Mouse (Mus musculus) cortical plate, adult 2 months (tissue): ENCODE results near the gene Zfp275. TPM values are rescaled to one million over a fixed set of nuclear protein-coding genes. Genes with fewer than 3 reads are reported as not detected.
"Not testable (repeated sequence)": the region's sequence is repeated elsewhere in the genome, so short reads cannot be mapped to it uniquely, and the experiment has no call there.

ENCODE experiments used
- H3K27ac ChIP-seq: fragments of 200-500 bp; 2 replicates; pipeline ENCODE4 v1.5.1; 2012; ENCODE audit warnings: low read length, control low read depth, inconsistent platforms; ENCODE audit not compliant: insufficient read depth
- H3K4me1 ChIP-seq: fragments of 200-500 bp; 2 replicates; pipeline ENCODE4 v1.6.1; 2011; ENCODE audit warnings: low read length; ENCODE audit not compliant: control insufficient read depth, insufficient read depth
- H3K4me3 ChIP-seq: fragments of 200-500 bp; 2 replicates; pipeline ENCODE4 v1.5.1; 2011; ENCODE audit warnings: mild to moderate bottlenecking, low read length, control low read depth; ENCODE audit not compliant: insufficient read depth
- CTCF ChIP-seq: fragments of 200-500 bp; IDR thresholded peaks from 2 replicates; pipeline ENCODE4 v1.5.1; 2011; ENCODE audit warnings: mild to moderate bottlenecking, control low read depth, low read length; ENCODE audit not compliant: insufficient read depth; ENCODE audit errors: extremely low read depth
- POLR2A ChIP-seq: fragments of 200-500 bp; IDR thresholded peaks from 2 replicates; pipeline ENCODE4 v1.6.1; 2011; ENCODE audit warnings: mild to moderate bottlenecking, low read length, control low read depth; ENCODE audit not compliant: insufficient read depth; ENCODE audit errors: extremely low read depth
- polyA plus RNA-seq: library from polyadenylated mRNA; depleted of rRNA; stranded (reverse); fragments of >200 nt; gene quantifications from 2 replicates; pipeline ENCODE4 v1.2.3, GENCODE M21; 2012

Zfp275 gene
- polyA plus RNA-seq, 1 experiment, result 17.5 TPM

DNA sequence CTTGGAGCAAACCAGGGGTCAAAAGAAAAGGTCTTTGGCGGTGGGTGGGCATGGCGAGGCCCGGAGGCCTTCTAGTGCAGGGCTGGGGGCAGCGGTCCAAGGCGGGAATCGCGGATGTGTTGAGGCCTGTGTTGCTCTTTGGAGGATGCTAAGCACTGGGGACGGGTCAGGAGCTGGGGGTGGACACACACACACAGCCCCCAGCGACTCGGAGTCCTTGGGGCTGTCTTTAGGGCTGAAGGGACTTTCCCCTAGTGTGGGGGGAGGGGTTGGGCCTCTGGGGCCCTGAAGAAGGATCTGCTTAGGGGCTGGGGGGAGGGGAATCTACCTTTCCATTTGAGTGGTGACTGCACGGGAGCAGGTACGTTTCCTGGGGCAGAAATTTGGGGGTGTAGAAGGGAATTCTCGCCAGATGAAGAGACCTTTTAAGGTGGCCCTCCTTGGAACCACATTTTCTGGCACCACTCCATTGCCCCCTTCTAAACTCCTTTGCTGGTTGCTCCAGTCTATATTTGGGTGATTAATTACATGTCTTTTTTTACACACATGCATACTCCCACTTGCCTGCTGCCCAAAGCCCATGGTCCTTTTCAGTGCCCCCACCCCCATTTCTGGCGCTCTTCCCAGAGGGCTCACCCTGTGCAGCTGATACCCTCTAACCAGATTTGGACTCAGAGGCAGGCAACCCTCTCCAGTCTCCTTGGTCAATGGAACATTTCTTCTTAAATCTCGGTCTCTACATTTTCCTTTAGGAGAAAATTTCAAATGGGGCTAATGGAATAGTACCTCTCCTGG lies 717 bp downstream of the Zfp275 start:
- Histone ChIP-seq H3K27ac (0 out of 2 replicates have a peak overlapping the region, but pooled peaks have one; percentile 54), H3K4me3 (peak overlapping the region; percentile 83), H3K4me1 (peaks cover 2% of the 10 kb centered on the region; the same call in 1 of the 2 replicates)
- TF ChIP-seq POLR2A, result no peak
- TF ChIP-seq CTCF, result no peak

DNA sequence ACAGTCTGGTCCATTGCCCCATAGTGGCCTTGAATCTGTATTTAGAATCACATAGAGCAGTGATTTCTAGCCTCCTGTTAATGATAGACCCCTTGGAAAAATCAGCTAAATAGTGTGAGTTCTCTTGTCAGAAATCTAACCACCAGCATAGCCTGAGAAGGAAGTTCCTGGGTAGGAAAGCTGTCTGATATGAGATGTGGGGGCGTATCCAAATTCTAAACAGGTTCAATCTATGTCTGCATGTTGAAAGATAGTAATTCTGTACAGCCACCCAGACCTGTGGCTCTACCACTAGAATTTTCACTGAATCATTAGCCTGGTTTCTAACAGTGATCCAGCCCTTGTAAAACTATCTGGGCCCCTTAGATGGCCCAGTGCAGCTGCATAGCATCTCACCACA lies 1.4 kb downstream of the Zfp275 start:
- TF ChIP-seq CTCF (no peak), POLR2A (no peak)
- Histone ChIP-seq H3K4me1 (peaks cover 2% of the 10 kb centered on the region; the same call in 1 of the 2 replicates), H3K27ac (no peak overlapping the region), H3K4me3 (peak overlapping the region; percentile 83; the same call in 1 of the 2 replicates)

DNA sequence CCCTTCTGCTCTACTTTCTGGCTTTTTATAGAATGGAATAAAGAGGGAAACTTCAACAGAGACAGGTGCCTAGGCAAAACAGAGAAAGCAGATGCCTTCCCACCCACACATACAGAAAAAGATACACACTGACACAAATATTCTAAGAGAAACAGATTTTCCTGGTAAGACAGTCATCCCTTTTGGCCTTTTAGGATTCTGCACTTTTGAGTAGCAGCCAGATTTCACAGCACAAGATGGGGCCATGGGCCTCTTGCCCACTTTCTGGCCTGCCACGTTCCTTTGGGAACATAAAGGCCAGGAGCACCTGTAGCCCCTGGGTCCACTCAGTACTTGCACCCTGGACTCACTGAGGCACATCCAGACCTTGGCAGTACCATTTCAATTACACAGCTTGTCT lies 1.9 kb downstream of the Zfp275 start:
- no peak for TF ChIP-seq POLR2A
- TF ChIP-seq CTCF, result no peak
- Histone ChIP-seq H3K4me1 (peaks cover 2% of the 10 kb centered on the region; the same call in 1 of the 2 replicates), H3K27ac (no peak overlapping the region), H3K4me3 (no peak overlapping the region)

DNA sequence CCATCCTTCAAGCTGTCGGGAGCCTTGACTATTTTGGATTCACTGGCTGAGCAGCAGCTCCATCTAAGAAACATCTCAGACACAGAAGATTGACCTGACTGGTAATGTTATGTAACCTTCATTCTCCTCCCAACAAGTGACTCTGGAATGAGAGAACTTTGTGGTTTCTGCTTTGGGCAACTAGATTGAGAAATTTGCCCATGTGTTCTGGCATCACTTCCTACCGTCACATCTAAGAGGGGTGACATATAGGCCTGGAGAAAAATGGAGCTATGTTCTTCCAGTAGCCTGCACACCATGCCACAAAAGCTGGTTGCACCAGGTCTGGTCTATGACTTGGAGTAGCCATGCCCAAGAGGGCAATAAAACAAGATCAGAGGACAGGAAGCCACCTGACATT lies 13.7 kb downstream of the Zfp275 start:
- no peak for TF ChIP-seq CTCF
- TF ChIP-seq POLR2A, result no peak
- Histone ChIP-seq H3K4me1 (peaks cover 1% of the 10 kb centered on the region; the same call in 1 of the 2 replicates), H3K4me3 (no peak overlapping the region), H3K27ac (no peak overlapping the region)

DNA sequence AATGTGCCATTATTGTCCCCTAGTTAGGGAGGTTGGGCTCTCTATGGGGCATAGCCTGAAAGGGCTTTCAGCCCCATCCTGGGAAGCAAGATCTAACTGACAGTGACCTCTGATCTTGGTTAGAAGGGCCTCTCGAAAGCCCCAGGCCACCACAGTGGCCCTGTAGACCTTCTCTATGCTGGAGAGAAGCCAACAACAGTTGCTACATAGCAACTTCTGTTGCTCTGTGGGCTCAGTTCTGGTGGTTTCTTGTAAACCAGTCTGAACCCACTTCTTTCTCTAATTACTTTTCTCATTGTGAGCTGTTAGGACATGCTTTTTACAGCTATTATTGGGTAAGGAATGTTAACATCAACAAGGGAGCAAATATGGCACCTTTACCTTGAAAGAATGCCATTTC lies 14.3 kb downstream of the Zfp275 start:
- Histone ChIP-seq H3K27ac (no peak overlapping the region), H3K4me3 (no peak overlapping the region), H3K4me1 (peaks cover 1% of the 10 kb centered on the region; the same call in 1 of the 2 replicates)
- TF ChIP-seq CTCF (no peak), POLR2A (no peak)

DNA sequence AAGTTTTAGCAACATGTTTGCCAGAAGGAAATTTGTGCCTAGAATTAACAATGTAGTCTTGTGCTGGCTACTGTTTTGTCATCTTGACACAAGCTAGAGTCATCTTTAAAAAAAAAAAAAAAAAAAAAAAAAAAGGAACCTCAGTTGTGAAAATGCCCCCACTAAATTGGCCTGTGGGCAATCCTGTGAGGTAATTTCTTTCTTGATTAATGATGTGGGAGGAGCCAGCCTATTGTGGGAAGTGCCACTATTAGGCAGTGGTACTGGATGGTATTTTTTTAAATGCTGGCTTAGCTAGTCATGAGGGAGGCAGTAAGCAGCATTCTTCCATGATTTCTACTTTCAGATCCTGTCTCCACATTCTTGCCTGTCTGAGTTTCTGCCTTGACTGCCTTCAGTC lies 20.9 kb downstream of the Zfp275 start:
- no peak for TF ChIP-seq POLR2A
- TF ChIP-seq CTCF, result no peak
- H3K27ac ChIP-seq, result no peak overlapping the region
- H3K4me3 ChIP-seq, result no peak overlapping the region
- H3K4me1 ChIP-seq, result no peaks in the 10 kb centered on the region

DNA sequence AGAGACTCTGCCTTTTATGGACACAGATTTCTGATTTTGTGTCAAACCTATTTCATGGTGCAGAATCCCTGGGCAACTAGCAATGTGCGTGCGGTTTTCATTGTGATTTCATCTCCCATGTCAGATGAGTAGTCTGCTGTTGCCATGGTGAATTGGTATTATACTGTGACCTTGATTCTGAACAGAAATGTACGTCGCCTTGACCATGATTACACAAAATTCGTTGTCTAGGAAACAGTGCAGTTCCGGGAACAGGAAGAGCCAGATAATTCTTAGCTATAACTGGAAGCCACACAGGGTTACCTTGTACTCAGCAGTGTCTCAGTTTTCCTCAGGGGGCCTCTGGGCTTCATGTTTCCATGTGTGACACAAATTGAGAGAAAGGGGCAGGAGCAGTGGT lies 42.0 kb downstream of the Zfp275 start:
- no peak overlapping the region for H3K27ac ChIP-seq
- peaks cover 2% of the 10 kb centered on the region; the same call in 1 of the 2 replicates for H3K4me1 ChIP-seq
- no peak overlapping the region for H3K4me3 ChIP-seq
- TF ChIP-seq CTCF (no peak), POLR2A (no peak)

DNA sequence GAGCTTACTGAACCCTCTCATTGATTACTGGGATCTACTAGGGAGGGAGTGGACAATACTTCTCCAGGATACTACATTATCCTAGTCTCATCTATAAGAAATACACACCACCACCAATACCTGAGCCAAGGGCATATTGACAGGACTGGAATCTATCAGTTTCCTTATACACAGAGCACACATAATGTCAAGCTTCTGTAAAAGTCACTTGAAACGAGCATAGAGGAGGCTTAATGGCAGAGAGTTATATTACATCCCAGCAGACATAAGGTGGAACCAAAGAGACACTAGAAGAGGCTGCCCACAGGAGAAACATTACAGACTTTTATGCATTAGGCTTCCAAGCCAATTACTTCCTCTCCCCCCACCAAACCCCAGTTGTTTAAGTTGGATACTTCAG lies 42.5 kb downstream of the Zfp275 start:
- TF ChIP-seq CTCF (no peak), POLR2A (no peak)
- Histone ChIP-seq H3K4me3 (no peak overlapping the region), H3K27ac (no peak overlapping the region), H3K4me1 (peaks cover 2% of the 10 kb centered on the region; the same call in 1 of the 2 replicates)

DNA sequence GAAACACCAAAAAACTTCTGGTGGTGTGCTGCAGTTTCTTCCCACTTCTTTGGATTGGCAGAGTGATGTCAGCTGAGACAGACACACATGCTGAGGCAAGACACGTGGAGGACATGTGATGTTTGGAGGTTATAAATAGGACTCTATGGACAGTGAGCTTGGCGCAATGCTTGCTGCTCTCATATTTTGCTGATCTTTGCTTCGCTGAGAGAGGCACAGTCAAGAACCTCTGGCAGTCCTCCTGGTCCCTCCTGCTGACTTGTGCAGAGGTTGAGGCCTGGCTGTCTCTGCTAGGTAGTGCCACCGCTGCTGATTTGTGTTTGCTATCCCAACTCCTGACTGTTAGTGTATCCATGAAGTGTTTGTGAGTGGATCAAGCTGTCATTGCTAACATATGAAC lies 49.1 kb downstream of the Zfp275 start:
- Histone ChIP-seq H3K27ac (no peak overlapping the region), H3K4me3 (no peak overlapping the region), H3K4me1 (no peaks in the 10 kb centered on the region)
- no peak for TF ChIP-seq CTCF
- TF ChIP-seq POLR2A, result no peak

DNA sequence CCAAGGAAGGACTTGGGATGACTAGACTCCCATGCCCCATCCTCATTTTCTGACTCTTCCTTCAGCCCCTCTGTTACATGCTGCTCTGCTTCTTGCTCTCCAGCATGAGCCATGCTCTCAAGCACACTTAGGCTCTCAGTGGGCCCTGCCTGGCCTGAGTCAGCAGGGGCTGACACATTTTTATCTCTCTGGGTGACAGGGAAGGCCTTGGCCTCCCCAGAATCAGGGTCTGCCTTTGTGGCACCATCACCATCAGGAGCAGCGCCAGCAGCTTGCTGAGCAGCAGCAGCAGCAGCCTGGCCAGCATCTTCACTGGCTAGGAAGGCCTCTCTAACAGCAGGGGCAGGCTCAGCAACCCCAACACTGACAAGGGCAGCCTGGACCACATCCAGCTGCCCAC lies 54.0 kb downstream of the Zfp275 start:
- H3K27ac ChIP-seq, result no peak overlapping the region
- TF ChIP-seq POLR2A (no peak), CTCF (no peak)
- H3K4me3 ChIP-seq, result no peak overlapping the region
- H3K4me1 ChIP-seq, result no peaks in the 10 kb centered on the region

DNA sequence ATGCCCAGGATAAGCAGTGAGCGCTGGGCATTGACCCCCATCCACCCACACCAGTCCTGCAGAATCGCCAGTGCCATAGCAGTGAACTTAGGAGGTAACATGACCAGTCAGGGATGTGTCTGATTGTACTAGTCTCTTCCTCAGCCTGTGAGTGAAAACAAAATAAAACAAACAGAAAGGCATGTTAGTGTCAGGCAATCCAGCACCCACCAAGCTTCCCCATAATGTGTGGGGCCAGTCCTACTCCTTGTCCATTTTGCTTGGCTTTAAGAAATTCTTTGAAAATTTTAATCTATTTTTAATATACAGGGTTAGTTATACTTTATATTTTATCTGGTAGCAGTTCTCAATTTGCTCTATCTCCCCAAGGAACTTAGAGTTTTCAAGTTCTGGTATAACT lies 56.2 kb downstream of the Zfp275 start, which contains the start of gene Gm18336:
TSS of gene Gm18336 (minus strand) at position 101 of the 400 bp plus-strand sequence.
- not testable (repeated sequence) for H3K4me1 ChIP-seq, H3K4me3 ChIP-seq, H3K27ac ChIP-seq
